Mouse (Mus musculus) adrenal gland, adult (tissue): Measurements from ENCODE around the gene Gm17545.
"Not testable (repeated sequence)": the region's sequence is repeated elsewhere in the genome, so short reads cannot be mapped to it uniquely, and the experiment has no call there.

Source experiments
- DNase-seq, 2 experiments: peaks; one replicate each; pipeline ENCODE4 v3.0.0; 2022 to 2023; ENCODE audit warnings: low spot score in 1 of 2; ENCODE audit not compliant: inconsistent age in 2 of 2

Gene Gm17545

DNA sequence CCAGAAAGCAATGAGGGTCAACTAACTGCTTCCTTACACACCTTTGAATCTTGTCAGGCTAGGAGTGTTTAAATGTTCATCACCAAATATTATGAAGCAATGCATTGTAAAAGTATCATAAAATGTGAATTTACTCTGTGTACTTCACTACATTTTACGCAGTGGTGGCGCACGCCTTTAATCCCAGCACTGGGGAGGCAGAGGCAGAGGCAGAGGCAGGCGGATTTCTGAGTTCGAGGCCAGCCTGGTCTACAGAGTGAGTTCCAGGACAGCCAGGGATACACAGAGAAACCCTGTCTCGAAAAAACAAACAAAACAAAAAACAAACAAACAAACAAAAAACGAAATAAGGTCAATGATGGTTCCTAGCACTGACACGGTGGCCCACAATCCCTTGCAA is at the start of gene Gm17545:
Gene Gm17545, plus strand, starts transcription at position 301 of the 400 bp plus-strand sequence.
- DNase-seq = not testable (repeated sequence)

DNA sequence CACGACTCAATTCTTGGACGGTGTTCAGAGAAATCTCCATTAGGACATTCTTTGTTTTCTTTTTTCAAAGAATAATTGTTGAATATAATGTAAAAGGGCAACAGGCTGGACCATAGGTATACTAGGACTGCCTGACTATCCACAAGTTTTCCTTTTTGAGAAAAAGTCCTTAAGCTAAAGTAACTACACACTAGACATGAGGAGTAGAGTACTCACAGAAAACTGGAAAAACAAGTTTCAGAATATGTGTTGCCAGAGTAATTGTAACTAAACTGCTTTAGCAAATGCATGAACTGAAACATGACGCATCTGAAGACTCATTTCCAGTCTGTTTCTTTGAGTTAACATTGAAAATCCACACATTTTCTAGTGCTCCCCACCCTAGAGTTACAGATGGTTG is 48.7 kb upstream of the Gm17545 start:
- no peak for DNase-seq

DNA sequence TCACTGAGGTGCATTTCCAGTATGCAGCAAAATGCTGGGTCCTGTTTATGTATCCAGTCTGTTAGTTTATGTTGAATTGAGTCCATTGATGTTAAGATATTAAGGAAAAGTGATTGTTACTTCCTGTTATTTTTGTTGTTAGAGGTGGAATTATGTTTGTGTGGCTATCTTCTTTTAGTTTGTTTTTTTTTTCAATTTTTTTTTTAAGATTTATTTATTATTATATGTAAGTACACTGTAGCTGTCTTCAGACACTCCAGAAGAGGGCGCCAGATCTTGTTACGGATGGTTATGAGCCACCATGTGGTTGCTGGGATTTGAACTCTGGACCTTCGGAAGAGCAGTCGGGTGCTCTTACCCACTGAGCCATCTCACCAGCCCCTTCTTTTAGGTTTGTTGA is 46.5 kb upstream of the Gm17545 start:
- not testable (repeated sequence) for DNase-seq

DNA sequence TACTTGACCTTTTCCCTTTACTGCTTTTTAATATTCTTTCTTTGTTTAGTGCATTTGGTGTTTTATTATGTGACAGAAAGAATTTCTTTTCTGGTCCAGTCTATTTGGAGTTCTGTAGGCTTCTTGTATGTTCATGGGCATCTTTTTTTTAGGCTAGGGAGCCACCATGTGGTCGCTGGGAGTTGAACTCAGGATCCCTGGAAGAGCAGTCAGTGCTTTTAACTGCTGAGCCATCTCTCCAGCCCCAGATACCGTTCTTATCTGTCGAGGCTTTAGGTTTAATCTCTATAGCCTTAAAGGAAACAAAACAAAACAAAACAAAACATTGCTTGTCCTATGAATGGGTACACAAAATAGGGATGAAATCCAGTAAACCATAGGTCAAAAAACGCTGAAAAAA is 45.7 kb upstream of the Gm17545 start:
- peak in 1 of 2 experiments; percentile 51 for DNase-seq

DNA sequence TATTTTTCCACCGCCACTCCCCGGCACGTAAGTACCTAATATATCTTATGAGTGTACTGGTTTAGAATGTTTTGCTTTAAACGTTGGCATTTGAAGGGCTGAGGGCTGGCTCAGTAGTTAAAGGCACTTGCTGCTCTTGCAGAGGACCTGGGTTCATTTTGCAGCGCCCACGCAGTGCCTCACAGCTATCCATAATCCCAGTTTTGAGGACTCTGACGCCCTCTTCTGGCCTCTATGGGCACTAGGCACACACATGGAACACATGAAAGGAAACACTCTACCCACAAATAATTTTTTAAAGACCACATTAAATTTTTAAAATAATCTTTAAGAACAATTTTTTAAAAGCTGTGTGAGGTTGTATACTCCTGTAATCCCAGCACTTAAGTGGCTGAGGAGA is 44.6 kb upstream of the Gm17545 start:
- DNase-seq = no peak

DNA sequence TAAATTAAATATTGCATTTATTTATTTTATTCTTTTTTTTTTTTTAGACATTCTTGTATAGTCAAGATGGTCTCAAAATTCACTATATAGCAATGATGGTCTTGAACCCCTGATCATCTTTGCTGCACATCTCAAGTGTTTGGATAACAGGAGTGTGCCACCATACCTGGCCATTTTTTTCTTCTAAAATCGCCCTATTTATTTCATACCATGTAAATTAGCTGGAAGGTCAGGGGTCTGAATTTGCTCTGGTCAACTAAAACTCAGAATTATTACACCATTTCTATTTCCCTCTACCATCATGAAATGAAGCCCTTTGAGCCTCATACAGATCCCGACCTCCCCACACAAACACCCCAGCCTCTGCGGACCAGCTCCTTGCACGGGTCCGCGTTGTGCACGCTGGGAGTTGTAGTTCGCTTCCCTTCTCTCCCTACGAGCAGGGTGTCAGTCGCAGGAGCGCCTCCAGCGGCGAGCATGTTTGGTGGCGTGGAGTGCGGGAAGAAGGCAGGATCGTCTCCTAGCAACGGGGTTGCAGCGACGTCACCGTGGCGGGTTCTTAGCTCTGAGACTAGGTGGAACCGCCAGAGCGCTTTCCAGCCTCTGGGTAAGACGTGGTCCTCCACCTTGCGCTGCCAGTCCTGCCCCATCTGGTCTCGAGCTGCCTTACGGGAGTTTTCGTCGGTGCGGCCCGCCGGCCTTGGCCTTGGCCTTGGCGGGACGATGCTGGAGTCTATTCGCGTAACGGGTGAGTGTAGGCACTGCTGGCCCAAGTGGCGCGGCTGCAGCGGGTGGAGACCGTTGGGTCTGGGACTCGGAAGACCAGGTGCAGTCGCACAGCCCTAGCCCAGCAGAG is 42.9 kb upstream of the Gm17545 start, which contains the start of gene 9530077C05Rik:
Gene 9530077C05Rik, plus strand, starts transcription at position 512 of the 856 bp plus-strand sequence.
- peak; percentile 96 to 98 for DNase-seq

DNA sequence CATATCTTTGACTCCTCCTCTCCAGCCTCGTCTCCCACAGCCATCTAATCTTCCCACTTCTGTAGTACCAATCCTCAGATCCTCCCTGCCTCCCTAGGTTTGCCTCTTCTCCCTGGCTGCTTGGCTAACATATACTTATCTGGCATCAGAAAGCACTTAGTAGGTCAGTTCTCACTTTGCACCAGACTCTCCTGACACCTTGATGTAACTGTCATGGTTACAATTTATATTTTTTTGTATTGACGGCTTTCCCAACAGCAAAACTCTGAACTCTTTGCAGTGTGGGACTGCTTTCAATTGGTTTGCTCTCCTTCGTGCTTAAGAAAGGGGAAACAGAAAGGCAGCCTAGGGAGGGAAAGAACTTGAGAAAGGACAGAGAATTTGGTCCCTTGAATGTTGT is 37.9 kb upstream of the Gm17545 start:
- no peak for DNase-seq

DNA sequence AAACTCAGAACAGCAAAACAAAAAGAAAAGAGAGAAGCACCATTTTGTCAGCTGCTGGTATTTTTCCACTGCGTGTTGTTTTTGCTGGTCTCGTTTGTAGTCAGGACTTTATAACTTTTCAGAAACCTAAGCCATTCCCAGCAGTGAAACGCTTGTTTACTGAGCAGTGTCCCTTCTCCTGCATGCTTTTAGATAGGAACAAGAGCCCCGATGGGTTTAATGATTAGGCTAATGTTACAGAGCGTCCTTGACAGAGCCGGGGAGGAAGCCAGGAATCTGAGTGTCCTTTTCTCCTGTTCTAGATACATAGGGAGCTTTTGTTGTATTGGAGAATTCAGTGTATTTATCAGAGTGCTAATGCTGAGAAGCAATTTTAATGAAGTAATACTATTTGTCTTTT is 36.5 kb upstream of the Gm17545 start:
- peak; percentile 51 to 72 for DNase-seq

DNA sequence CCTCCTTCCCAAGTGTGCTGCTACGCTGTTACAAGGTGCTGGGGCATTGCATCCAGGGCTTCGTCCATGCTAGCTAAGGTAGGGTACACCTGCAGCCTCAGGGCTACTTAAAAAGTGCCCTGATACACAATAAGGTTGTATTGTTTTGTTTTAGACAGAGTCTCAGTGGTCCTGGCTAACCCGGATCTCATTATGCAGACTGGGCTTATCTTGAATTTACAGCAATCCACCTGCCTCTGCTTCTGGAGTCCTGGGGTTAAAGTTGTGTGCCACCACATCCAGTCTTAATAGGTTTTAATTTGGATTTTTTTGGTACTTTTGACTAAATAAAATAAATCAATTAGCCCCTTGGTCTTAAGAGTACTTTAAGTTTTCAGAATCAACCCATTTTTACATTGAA is 34.2 kb upstream of the Gm17545 start:
- DNase-seq = no peak

DNA sequence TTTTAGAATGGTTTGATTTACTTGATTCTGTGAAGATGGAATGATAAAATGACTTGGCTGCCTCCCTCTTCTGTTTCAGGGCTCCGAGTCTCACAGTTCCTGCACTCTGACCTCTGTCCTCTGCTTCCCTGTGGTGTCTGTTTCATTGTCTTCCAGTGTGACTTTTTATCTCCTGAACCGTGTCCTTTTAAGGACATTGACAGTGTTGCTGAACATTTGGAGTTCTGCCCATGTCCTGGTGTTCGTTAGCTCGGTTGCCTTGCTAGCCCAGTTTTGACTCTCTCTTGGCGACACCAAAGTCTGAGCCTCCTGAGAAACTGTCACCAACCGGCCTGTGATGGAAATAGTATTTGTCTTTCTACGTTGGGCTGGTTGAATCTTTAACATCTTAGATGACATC is 33.6 kb upstream of the Gm17545 start:
- no peak for DNase-seq

DNA sequence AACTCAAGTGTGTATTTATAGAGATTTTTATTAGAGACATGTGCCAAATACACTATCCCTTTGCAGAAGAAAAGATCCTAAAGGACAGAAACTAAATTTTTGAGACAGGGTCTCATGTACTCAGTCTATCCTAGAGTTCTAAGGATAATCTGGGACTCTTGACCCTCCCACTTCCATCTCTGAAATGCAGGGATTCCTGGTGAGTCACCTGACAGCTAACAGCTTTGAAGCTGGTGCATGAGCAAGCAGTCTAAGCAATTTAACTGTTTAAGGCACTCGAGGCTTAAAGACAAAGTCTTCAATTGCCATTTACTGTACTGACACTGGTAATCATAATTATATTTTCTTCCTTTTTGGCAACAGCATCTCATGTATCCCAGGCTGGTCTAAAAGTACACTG is 31.5 kb upstream of the Gm17545 start:
- peak in 1 of 2 experiments; percentile 54 for DNase-seq

DNA sequence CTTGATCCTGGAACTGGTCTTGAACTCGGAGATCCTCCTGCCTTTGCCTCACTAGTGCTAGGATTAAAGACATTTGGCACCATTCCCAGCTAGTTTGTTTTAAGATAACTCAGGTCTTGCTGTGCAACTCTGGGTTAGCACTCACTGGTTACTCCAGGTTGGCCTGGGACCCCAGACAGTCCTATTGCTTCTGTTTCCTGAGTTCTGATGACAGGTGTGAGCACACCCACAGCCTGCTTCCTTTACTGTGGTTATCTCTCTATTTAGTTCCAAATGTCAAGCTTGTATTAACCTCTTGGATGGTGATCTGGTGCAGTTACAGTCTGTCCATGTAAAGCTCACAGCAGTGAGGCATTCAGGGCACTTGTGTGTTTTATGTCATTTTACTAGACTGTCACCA is 30.6 kb upstream of the Gm17545 start:
- DNase-seq = peak in 1 of 2 experiments; percentile 35

DNA sequence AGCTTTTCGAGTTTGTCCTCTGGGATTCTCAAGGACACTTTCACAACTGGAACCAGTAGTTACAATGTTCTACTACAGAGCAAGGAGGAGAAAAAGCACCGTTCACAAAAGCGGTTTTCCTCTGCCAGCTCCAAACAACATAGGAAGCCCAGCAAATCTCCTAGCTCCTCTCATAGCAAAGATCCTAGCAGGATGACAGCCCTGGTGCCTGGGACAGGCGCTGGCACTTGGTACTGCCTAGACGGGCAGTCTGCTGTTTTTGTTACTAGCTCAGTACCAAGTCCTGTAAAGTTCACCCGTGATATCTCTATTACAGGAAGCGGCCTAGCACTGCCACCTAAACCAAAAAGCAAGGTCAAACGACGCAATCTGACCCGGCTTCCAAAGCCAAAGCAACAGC is 29.9 kb upstream of the Gm17545 start:
- DNase-seq = peak; percentile 46 to 77

DNA sequence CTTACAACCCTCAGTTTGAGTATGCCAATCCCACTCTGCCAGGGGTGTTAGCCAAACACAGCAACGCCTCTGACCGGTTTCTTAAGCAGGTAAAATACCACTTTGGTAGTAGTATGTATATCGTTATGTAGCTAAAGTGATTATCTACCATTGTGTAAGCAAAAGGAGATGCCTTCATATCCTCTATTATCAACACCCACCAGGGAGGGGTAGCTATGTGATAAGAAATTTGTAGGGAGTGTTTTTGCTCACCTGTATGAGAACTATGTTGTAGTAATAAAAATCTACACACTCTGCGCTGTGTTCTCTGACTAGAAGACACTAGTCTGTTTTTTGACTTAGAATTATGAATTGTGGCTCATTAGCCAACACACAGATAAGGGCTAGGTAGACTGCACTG is 29.4 kb upstream of the Gm17545 start:
- no peak for DNase-seq

DNA sequence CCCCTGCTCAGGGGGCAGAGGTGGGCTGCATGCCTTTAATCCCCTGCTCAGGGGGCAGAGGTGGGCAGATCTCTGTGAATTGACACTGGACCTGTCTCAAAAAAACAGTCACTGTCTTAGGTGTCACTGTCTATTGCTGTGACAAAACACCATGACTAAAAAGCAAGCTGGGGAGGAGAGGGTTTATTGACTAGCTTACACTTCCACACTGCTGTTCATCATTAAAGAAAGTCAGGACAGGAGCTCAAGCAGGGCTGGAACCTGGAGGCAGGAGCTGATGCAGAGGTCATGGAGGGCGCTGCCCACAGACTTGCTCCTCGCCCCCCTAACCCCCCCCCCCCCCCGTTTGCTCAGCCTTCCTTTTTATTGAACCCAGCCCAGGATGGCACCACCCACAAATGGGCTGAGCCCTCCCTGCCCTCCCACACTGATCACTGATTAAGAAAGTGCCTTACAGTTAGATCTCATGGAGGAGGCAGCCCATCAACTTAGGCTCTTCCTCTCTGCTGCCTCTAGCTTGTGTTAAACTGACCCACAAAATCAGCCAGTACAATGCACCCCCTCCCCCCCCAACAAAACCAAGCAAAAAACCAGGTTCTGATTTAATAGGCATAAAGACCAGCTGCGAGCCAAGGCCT is 25.9 kb upstream of the Gm17545 start:
- no peak for DNase-seq

DNA sequence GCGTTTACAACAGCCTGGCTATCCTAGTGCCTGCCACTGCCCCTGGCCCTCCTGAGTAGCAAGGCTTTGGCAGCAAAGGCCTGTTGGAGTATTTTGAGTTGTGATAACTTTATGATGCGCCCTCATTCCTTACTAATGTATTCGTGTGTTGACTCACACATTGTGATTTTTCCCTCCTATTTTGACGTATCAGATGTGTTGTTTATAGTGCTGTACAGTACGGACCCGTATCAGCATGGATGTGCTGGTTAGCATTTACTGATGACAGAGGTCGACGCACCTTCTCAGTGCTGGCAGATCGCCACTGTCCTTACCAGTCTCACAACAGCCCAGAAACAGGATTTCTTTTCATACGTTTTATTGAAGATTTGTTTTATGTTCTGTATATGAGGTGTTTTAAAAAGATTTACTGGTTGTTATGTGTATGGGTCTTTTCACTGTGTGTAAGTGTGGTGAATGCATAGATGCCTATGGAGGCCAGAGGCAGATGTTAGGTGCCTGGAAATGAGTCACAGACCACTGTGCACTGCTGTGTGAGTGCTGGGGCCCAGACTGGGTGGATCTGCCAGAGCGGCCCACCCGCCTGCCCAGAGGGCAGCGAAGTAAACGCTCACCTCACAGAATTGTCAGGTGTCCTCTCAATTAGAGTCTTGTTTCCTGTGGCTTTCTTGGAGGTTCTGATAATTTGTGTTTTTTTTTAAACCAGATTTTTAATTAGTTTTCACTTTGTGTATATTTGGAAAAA is 25.3 kb upstream of the Gm17545 start:
- DNase-seq = no peak

DNA sequence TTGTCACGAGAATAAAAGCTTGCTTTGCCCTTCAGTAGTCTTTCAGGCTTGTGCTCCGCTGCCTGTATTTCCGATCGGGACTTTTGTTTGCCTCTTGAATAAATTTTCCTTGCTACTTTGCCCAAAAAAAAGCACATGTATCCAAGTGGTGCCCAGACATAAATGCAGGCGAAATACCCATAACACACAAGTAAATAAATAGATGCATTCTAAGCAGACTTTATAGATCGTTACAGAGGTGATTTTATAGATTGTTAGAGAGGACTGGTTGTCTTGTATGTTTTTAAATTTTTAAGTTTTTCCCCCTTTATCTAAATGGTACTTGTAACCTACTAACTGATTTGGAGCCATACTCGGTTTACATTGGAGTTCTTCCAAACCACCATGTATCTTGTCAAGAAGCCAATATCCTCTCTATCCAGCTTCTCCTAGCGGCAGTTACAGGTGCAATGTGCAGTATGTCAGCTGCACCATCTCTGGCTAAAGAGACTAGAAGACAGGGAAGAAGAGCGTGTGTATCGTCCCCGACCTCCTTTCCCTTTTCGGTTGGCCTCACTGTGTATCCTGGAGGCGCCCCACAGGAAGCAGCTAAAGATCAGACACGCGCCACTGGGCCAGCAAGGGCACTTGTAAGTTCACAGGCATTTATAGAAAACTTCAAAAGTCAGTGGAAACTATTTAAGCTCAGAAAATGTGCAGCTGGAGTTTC is 24.4 kb upstream of the Gm17545 start:
- peak in 1 of 2 experiments; percentile 55 for DNase-seq

DNA sequence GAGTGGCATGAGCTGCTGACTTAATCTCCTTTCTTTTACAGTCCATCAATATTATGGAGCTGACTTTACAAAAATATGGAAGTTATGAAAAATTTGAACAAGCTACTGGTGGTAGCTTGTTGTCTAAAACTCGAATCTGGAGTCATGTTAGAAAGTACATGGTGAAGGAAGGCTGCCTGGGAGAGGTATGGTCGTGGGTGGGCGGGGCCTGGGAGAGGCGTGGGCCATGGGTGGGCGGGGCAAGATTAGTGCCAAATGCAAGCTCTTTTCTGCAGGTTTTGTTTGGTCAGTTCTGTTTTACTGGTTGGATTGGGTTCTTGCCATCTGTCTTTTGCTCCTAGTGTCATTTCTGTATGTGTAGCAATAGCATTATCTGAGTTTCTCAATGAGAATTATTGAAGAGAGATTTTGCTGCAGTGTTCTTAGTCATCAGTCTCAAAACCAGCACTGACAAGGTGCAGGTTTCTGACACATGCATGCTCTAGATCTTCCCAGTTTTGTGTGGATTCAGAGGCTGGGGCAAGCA is 23.7 kb upstream of the Gm17545 start:
- no peak for DNase-seq

DNA sequence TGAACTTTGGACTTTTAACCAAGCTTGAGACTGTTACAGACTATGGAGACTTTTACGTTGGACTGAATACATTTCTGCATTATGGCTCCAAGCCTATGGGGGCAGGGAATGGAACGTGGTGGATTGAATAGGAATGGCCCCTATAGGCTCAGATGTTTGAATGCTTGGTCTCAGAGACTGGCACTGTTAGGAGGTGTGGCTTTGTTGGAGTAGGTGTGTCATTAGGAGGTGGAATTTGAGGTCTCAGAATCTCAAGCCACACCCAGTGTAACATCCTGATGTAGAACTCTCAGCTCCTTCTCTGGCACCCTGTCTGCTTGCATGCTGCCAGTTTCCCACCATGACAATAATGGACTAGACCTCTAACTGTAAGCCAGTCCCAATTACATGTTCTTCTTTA is 20.9 kb upstream of the Gm17545 start:
- no peak for DNase-seq

DNA sequence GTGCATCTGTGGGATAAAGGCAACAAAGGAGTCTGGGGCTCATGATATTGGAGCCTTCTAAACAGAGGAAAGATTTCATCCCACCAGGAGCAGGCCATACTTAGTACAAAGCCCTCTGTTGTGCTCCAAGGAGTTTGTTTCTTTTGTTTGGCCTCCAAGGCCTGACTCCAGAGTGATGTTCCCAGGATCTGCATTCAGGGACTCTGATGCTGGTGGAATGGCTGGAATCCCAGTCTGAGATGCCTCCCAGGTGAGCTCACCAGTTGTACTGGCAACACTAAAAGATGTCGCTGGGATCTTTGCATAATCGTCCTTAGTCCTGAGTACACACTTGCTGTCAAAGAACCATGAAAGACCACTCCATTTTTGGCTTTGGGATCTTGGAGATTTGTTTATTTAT is 20.0 kb upstream of the Gm17545 start:
- no peak for DNase-seq

DNA sequence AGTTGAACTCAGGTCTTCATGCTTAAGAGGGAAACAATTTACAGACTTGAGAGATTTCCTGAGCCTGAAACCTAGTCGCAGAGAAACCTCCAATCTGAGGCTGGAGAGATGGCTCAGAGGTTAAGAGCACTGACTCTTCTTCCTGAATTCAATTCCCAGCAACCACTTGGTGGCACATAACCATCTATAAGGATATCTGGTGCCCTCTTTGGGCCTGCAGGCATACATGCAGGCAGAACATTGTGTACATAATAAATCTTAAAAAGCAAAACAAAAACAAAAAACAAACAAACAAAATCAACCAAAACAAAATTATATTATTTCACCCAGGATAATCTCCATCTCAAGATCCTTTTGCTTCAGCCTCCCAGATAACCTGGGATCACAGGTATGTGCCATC is 15.3 kb upstream of the Gm17545 start:
- DNase-seq = no peak
